Mouse (Mus musculus): ENCODE data around the gene Filip1l. TPM values are rescaled to one million over a fixed set of nuclear protein-coding genes. Genes with fewer than 3 reads are reported as not detected.

Gene Filip1l
- polyA plus RNA-seq, 1 experiment from 2014 or later = 34.0 TPM

DNA sequence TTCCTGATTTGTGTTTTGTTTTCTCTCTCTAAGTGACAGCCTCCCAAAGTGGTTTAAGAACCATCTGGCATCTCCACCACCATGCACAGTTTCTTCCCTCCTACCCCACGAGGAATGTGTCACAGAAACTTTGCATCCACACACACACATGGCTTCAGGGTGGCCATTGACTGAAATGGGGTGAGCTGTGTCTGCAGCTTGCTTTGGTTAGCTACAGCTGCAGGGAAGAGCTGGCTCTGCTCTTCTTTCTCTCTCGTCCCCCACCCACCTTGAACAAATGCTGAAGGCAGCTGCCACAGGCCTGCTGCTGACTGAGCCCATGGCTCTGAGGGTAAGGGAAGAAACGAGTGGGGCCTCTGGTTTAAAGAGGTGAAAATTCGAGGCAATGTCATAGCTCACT lies 59.9 kb downstream of the Filip1l start:
- Histone ChIP-seq H3K9me3 (no peaks in the 10 kb centered on the region), H3K9ac (no peak overlapping the region), H3K27ac (no peak overlapping the region), H3K4me3 (replicated peaks) (no peak overlapping the region), H3K4me2 (replicated peaks) (no peak overlapping the region), H3K27me3 (replicated peaks) (no peaks in the 10 kb centered on the region), H3K4me1 (replicated peaks) (no peaks in the 10 kb centered on the region), H3K36me3 (no peaks in the 10 kb centered on the region)
- no peak for ATAC-seq
- 38% methylated on average over 4 of the region's 4 CpGs for WGBS

DNA sequence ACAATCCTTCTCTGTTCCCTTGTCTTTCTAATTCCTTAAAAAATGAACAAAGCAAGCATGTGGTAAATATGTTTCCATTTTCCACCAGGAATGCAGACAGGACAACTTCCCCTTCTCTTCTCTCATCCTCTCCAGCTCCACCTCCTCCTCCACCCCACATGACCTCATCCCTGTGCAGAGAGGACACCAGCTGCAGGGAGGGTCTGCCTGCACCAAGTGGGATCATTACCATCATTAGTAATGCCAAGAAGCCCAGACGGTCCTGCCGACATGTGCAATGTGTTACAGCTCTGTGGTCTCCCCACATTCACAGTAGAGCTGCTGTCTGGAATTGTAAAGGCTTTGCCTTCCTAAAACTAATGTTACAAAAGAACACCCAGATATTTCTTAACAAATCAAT lies 63.2 kb downstream of the Filip1l start:
- peaks cover 3% of the 10 kb centered on the region; the same call in 1 of the 2 replicates for H3K4me1 ChIP-seq (replicated peaks)
- no peak overlapping the region for H3K4me3 ChIP-seq (replicated peaks)
- H3K9ac ChIP-seq = no peak overlapping the region
- WGBS = 45% methylated on average over 2 of the region's 2 CpGs
- no peak overlapping the region for H3K27ac ChIP-seq
- H3K9me3 ChIP-seq = no peaks in the 10 kb centered on the region
- no peaks in the 10 kb centered on the region for H3K36me3 ChIP-seq
- no peak overlapping the region for H3K4me2 ChIP-seq (replicated peaks)
- peak; percentile 62; the same call in 1 of the 2 replicates for ATAC-seq
- H3K27me3 ChIP-seq (replicated peaks) = no peaks in the 10 kb centered on the region

DNA sequence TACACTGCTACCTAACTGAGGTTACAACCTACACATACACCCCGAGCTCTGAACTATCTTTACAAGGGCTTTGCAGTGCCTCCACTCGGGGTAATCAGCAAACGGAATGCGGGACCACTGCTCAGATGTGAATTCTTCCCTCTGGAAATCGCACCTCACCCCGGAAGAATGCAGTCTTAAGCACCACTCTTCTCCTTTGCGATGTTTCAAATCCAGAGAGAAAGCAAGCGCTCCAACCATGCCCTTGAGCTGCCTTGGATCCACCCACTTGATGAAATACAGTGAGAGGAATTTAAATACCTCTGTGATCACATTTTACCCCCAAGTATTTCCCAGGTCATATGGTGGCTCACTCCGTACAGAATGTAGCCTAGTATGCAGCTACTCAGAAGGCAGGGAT lies 64.1 kb downstream of the Filip1l start:
- Histone ChIP-seq H3K27ac (no peak overlapping the region), H3K9me3 (no peaks in the 10 kb centered on the region), H3K36me3 (no peaks in the 10 kb centered on the region), H3K4me3 (replicated peaks) (no peak overlapping the region), H3K27me3 (replicated peaks) (no peaks in the 10 kb centered on the region), H3K4me2 (replicated peaks) (no peak overlapping the region), H3K9ac (no peak overlapping the region), H3K4me1 (replicated peaks) (peaks cover 12% of the 10 kb centered on the region)
- ATAC-seq = no peak
- WGBS = 66% methylated on average over 9 of the region's 9 CpGs

DNA sequence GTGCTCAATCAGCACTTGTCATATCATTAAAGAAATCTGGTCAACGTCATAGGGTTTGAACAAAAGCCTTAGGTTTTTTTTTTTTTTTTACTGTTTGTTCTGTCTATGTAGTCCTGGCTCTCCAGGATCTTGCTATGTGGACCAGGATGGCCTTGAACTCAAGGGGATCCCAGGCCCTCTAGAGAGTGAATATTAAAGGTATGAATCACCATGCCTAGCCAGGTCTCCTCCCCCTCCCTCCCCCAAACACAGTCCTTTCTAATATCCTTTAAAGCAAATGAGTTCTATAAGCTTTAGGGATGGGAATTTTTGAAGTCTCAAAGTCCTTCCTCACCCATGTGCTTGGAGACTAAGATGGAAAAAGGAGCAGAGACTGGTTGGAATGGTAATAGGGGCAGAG lies 65.1 kb downstream of the Filip1l start:
- no peak overlapping the region for H3K4me2 ChIP-seq (replicated peaks)
- H3K9me3 ChIP-seq = no peaks in the 10 kb centered on the region
- H3K27me3 ChIP-seq (replicated peaks) = no peaks in the 10 kb centered on the region
- no peak overlapping the region for H3K4me3 ChIP-seq (replicated peaks)
- peaks cover 16% of the 10 kb centered on the region for H3K4me1 ChIP-seq (replicated peaks)
- H3K36me3 ChIP-seq = no peaks in the 10 kb centered on the region
- H3K27ac ChIP-seq = no peak overlapping the region
- H3K9ac ChIP-seq = no peak overlapping the region
- 71% methylated on average over 1 of the region's 1 CpGs for WGBS
- no peak for ATAC-seq

DNA sequence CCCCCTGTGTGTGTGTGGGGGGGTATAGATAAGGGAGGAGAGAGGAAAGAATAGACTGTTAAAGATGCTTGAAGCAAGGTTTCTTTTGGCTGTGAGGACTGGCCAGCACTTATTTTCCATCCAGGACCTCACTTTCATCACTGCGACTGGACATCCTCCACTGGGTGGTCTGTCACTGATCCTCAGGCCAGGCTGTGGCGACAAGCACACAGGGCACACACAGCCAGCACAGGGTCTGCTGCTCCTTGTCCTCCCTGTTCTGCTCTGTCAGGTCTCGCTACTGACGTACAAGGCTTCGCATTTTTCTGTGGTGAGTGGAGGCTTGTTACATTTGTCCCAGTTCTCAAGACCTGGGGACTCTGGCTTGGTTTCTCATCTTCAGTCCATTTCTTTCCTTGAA lies 66.4 kb downstream of the Filip1l start:
- 59% methylated on average over 5 of the region's 5 CpGs for WGBS
- Histone ChIP-seq H3K9ac (no peak overlapping the region), H3K4me3 (replicated peaks) (no peak overlapping the region), H3K4me2 (replicated peaks) (no peak overlapping the region), H3K9me3 (no peaks in the 10 kb centered on the region), H3K27ac (peak overlapping the region; percentile 48; the same call in 1 of the 2 replicates), H3K36me3 (no peaks in the 10 kb centered on the region), H3K4me1 (replicated peaks) (peaks cover 18% of the 10 kb centered on the region), H3K27me3 (replicated peaks) (no peaks in the 10 kb centered on the region)
- ATAC-seq = no peak

DNA sequence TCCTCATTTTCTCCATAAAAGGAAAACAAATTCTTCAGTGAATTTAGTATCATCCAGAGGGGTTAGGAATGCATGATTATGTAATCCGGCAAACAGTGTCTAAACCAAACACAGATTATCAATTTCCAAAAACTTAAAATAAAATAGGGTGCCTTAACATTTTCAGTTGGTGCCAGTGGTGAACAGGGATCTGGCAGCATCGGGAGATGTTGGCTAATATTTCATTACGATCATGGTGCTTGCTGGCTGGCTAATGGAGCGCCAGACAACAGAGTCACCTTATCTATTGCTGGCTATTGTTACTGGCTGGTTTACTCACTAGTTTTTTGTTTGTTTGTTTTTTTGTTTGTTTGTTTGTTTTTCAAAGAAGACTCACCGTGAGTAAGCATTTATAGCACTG lies 67.0 kb downstream of the Filip1l start:
- no peak for ATAC-seq
- H3K4me3 ChIP-seq (replicated peaks) = no peak overlapping the region
- no peak overlapping the region for H3K9ac ChIP-seq
- WGBS = 77% methylated on average over 5 of the region's 5 CpGs
- H3K4me2 ChIP-seq (replicated peaks) = no peak overlapping the region
- no peaks in the 10 kb centered on the region for H3K9me3 ChIP-seq
- H3K36me3 ChIP-seq = no peaks in the 10 kb centered on the region
- peaks cover 18% of the 10 kb centered on the region for H3K4me1 ChIP-seq (replicated peaks)
- no peak overlapping the region for H3K27ac ChIP-seq
- H3K27me3 ChIP-seq (replicated peaks) = no peaks in the 10 kb centered on the region

DNA sequence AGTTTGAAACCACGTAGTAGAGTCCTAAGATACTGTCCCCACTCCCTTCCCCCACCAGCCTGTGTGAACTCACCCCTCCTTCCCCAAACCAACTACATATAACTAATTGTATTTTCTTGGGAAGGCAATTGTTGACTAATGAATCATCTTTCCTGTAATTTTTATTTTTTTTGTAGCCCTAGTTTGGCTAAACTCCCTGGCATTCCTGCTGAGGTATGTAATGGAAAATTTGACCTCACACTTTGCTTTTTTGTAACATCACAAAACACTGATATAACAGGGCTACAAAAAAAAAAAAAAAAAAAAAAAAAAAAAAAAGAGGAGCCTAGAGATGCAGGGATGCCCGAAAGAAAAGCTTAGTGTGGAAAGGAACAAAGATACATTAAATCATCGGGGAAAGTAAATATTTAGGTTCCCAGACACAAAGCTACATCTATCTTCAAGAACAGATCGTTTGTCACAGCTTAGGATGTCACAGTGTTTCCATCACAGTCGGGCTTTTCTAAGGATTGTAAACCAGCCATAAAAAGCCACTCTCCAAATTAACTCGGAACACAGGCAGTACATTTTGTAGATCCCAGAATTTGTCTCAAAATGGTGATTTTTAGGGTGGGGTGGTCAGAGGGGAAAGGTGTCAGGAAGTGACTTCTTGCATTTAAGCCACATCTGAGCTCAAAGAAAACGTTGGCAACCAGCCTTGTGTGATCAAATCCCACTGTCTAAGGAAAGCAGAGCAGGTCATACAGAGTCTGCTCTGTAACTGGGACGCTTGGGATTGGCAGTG lies 68.1 kb downstream of the Filip1l start:
- WGBS = 18% methylated on average over 8 of the region's 8 CpGs
- no peaks in the 10 kb centered on the region for H3K27me3 ChIP-seq (replicated peaks)
- H3K4me2 ChIP-seq (replicated peaks) = no peak overlapping the region
- no peaks in the 10 kb centered on the region for H3K9me3 ChIP-seq
- H3K9ac ChIP-seq = no peak overlapping the region
- H3K36me3 ChIP-seq = no peaks in the 10 kb centered on the region
- H3K4me3 ChIP-seq (replicated peaks) = no peak overlapping the region
- H3K27ac ChIP-seq = peak overlapping the region; percentile 59
- H3K4me1 ChIP-seq (replicated peaks) = peaks cover 18% of the 10 kb centered on the region
- ATAC-seq = peak; percentile 41

DNA sequence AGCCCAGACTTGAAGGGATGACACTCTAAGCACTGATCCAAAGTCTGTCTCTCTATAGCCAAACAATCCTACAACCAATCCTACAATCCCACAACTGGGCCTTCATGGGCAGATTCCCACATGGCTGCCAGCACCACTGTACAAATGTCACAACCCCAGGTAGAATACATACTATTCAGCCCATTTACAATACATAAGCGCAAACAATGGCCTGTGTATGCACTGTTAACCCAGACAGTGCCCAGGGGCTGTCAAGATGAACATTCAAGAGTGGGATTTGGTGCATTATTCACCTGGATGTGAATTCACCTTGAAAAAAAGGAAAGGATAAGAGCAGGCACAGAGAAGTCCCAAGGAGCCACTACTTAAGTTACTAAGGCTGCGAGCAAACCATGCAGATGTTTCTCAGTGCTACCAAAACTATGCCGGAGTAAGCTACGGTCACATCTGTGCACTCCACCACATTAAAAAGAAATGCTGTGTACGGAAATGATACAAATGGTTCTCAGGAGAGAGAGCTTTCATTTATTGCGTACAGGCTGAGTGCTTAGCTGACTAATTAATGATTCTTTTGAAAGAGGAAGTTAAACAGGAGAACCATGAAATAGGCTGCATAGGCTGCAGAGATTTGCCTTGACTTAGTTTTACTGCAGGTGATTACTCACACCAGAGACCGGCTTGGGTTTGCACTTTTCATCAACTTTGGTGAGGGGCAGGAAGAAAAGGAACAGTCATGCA lies 69.0 kb downstream of the Filip1l start:
- H3K4me1 ChIP-seq (replicated peaks) = peaks cover 22% of the 10 kb centered on the region
- no peak for ATAC-seq
- H3K27me3 ChIP-seq (replicated peaks) = no peaks in the 10 kb centered on the region
- H3K27ac ChIP-seq = peak overlapping the region; percentile 59
- 46% methylated on average over 7 of the region's 7 CpGs for WGBS
- no peak overlapping the region for H3K4me2 ChIP-seq (replicated peaks)
- no peaks in the 10 kb centered on the region for H3K9me3 ChIP-seq
- no peaks in the 10 kb centered on the region for H3K36me3 ChIP-seq
- no peak overlapping the region for H3K4me3 ChIP-seq (replicated peaks)
- H3K9ac ChIP-seq = no peak overlapping the region

DNA sequence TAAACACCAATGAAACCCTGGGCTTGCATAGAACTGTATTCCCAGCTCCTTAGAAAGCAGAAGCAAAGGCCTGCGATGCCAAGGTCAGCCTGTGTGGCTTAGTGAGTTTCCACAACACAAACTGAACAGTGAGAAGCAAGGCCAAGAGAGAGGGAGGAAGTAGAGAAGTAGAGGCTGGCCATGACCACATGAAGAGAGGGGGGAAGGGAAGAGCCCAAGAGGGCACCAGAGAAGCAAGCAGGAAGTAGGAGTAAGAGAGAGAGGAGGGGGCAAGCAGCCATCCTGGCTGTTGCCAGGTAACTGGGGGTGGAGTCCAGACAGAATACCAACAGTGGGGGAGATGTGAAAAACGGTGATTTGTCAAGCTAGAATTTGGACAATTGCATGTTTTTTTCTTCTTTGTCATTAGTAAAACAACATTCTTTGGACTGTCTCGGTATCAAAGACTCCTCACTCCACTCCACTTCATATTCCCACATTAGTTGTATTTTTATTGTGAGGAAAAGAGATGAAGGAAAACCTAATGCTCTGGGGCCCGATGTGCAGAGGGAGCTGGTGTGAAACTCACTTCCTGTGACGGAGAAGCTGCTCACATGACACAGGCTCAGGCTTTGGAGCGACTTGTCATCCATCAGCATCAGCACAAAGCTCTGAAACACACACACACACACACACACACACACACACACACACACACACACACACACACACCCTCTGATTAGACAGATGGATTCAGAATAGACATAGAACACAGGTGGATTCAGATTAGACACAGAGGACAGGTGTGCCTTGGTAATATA lies 70.3 kb downstream of the Filip1l start:
- H3K4me3 ChIP-seq (replicated peaks) = no peak overlapping the region
- no peak overlapping the region for H3K9ac ChIP-seq
- ATAC-seq = no peak
- WGBS = 56% methylated on average over 6 of the region's 6 CpGs
- H3K36me3 ChIP-seq = no peaks in the 10 kb centered on the region
- no peak overlapping the region for H3K27ac ChIP-seq
- no peaks in the 10 kb centered on the region for H3K27me3 ChIP-seq (replicated peaks)
- peaks cover 24% of the 10 kb centered on the region for H3K4me1 ChIP-seq (replicated peaks)
- no peaks in the 10 kb centered on the region for H3K9me3 ChIP-seq
- no peak overlapping the region for H3K4me2 ChIP-seq (replicated peaks)

DNA sequence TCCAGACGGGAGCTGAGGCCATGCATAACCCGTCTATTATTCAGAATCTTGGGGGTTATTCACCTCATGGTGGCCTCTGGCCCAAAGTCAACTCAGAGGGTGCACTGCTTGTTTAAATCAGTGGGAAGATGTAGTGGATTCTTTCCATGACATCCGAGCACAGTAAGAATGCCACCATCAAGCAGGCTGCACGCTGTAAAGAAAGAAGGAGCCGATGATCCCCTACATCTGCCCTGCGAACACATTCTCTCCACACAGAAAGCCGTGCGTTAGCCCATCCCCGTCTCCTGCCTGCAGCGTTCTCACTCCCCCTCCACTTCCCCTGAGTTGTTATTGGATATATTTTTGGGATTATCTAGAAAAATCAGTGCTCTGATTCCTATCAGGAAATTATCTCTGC lies 73.8 kb downstream of the Filip1l start:
- Histone ChIP-seq H3K27ac (no peak overlapping the region), H3K4me1 (replicated peaks) (peaks cover 15% of the 10 kb centered on the region), H3K27me3 (replicated peaks) (no peaks in the 10 kb centered on the region), H3K4me2 (replicated peaks) (no peak overlapping the region), H3K9me3 (no peaks in the 10 kb centered on the region), H3K9ac (no peak overlapping the region), H3K36me3 (no peaks in the 10 kb centered on the region), H3K4me3 (replicated peaks) (no peak overlapping the region)
- 47% methylated on average over 10 of the region's 10 CpGs for WGBS
- ATAC-seq = no peak

DNA sequence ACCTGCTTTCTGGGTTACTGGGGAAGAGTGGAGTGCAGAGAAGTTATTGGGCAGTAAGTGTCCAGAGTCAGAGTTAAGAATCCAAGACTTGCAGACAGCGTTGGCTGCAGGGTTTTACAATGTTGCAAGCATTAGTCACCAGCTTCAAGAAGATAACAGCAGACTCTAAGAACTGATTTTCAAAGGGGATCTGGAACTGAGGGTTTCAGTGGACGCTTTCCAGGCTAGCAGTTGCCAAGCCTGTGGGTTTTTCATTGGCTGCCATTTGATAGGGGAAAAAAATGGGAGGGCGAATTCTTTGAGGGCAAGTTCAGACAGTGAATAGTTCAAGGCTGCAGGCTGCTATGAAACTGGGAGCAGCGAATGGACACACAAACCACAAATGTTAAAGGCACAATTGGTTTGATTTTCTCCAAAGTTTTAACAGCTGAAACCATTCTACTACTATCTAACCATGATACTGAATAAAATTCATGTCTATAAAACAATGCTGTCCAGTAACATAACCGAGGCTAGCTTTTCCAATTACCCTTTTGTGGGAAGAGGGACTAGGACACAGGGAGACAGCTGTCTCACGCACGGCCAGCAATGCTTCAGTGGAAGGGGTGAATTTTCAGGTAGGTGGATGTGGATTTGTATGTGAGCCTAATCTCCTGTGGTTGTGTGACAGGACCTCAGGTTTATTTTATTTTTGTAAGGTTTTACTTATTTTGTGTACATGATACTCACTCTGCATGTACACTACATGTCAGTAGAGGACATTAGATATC lies 74.8 kb downstream of the Filip1l start:
- Histone ChIP-seq H3K9me3 (no peaks in the 10 kb centered on the region), H3K27ac (peak overlapping the region; percentile 40), H3K4me1 (replicated peaks) (peaks cover 10% of the 10 kb centered on the region), H3K36me3 (no peaks in the 10 kb centered on the region), H3K9ac (no peak overlapping the region), H3K4me3 (replicated peaks) (no peak overlapping the region), H3K4me2 (replicated peaks) (no peak overlapping the region), H3K27me3 (replicated peaks) (no peaks in the 10 kb centered on the region)
- 58% methylated on average over 7 of the region's 7 CpGs for WGBS
- peak; percentile 71 for ATAC-seq

DNA sequence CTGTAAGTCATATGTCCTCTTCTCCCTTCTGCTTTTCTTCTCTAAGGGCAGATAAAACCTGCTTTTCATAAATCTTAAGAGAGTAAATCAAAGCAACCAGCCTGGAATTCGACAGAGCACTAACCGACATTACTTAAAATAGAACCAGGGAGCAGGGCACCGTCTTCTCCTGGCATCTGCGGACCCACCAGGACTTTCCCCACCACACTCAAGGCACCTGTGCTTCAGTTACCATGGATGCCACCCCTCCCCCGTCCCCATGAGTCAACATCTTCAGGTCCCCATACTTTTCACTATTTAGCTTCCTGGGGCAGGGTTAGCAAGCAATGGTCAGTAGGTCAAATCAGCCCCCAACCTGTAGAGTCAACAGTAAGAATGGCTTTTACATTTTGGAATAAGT lies 76.1 kb downstream of the Filip1l start:
- H3K36me3 ChIP-seq = no peaks in the 10 kb centered on the region
- no peak overlapping the region for H3K27ac ChIP-seq
- H3K4me2 ChIP-seq (replicated peaks) = no peak overlapping the region
- WGBS = 66% methylated on average over 5 of the region's 5 CpGs
- no peak overlapping the region for H3K9ac ChIP-seq
- ATAC-seq = no peak
- H3K9me3 ChIP-seq = no peaks in the 10 kb centered on the region
- H3K4me1 ChIP-seq (replicated peaks) = peaks cover 9% of the 10 kb centered on the region; the same call in 1 of the 2 replicates
- no peak overlapping the region for H3K4me3 ChIP-seq (replicated peaks)
- H3K27me3 ChIP-seq (replicated peaks) = no peaks in the 10 kb centered on the region
